Mouse (Mus musculus): Measurements from ENCODE around the gene Fyco1. TPM values are rescaled to one million over a fixed set of nuclear protein-coding genes. Genes with fewer than 3 reads are reported as not detected.
"Not testable (repeated sequence)": the region's sequence is repeated elsewhere in the genome, so short reads cannot be mapped to it uniquely, and the experiment has no call there.

The Fyco1 gene
- total RNA-seq, 2 experiments from 2014 or later: 257 TPM

DNA sequence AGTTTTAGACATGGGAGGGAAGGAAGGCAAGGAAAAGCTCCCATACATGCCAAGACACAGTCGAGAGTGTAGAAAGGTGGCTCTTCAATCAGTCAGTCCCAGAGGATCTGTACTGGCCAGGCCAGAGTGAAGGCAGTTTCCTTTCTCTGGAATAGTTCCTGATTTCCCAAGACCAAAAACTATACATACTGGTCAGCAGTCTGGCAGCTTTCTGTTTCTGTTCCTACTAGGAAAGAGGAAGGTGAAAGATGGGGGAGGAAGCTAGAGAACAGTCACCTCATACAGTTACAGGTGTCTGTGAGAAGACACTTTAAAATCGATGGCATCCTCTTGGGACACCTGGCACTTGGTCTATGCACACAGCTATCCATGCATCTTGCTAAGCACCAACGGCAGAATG lies 36.3 kb downstream of the Fyco1 start:
- DNase-seq: peak in 1 of 2 experiments; percentile 30

DNA sequence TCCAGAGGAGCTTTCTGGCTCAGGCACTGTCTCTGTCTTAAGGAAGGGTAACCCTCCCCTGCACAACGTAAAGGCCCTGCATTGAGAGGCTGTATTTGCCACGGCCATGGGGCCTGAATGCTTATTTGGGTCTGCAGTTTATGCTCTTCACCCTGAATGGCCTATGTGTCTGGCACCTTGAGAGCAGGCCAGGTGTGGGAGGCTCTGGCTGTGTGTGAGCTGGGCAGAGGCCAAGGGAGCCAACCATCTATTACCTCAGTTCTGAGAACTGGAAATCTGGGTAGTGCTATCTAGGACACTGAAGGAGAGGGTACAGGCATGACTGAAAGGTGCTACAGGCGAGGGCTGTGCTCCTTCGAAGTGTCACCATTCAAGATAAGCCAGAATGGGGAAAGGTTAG lies 36.9 kb downstream of the Fyco1 start:
- DNase-seq: peak; percentile 35 to 38

DNA sequence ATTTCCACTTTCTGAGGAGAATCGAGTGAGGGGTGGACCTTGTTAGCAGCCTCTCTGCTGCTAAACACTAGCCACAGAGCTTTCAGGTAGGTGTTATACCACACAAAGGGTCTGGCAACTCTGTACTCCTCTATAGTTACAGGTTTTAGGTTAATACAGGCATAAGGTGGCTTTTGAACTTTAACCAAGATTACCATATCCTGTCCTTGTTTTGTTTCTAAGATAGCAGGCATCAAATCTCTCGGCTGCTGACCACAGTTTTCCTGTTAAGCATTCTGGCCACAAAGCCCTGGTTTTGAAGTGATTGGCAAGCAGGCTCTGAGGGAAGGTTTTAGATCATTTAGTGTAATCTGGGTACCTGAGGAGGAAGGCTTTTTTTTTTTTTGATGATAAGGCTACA lies 37.4 kb downstream of the Fyco1 start:
- DNase-seq: no peak

DNA sequence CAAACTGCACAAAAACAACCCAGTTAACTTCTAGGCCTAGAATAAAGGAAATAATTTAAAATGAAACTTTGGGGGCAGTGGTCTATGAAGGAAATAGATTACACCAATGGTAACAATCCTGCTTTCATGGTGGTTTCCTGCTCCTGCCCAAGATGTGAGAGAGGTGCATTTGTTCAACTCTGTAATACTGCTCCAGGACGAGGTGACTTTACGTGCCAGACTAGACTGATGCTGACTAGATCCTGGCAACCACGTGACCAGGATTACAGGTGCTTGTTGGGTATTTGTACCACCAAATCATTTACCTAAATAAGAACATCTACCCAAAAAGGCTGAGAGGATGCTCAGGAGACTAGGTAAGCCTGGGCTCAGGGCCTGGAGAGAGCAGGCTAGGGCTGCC lies 39.9 kb downstream of the Fyco1 start:
- no peak for DNase-seq

DNA sequence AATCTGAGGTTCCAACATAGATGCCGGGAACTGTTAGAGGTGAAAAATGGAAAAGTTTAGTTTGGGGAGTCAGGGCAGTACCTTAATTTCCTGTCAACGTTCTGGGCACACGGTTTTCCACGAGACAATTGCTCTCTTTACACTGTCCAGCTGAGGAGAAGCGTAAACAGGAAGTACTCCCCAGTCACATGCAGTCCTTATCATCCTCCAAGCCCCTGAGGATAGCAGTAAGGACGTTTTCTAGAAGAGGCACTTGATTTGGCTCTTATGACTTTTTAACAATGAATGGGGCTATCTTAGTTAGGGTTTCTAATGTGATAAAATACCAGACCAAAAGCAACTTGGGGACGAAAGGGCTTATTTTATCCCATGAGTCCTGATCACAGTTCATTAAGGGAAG lies 43.1 kb downstream of the Fyco1 start:
- peak; percentile 38 to 52 for DNase-seq

DNA sequence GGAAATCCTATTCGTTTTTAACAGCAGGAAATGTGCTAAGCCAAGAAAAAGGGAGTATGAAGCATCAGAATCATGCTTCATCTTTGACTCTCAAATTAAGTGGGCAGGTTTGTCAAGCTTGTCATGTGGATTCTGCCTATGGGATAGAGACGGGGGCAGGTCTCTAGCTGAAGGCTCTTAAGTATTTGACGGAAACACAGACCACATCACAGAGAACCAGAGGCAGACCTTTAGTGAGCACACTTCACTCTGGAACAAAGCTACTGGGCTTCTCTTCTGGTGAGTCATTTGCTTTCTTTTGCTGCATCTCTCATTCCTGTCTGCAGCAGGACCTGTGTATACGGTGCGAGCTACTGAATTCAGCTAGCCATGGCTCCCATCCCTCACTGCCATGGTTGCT lies 45.4 kb downstream of the Fyco1 start, which contains the start of gene Cxcr6:
Gene Cxcr6 (plus strand): TSS at position 209 of the 400 bp plus-strand sequence.
- DNase-seq: no peak

DNA sequence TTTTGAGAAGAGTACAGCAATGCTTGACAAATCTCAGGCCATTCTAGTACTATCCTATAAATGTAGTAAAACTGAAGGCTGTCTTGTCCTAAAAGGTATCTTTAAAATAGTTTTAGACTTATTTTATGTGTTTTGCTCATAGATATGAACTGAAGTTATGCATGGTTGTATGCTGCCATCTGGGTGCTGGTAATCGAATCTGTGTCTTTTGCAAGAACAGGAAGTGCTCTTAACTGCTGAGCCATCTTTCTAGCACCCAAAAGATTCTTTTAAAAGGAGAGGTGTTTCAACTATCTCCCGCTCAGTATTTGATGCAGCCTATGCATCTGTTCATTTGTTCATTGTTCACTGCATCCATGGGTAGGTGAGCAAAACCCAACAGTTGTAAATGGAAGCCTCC lies 46.5 kb downstream of the Fyco1 start:
- no peak for DNase-seq

DNA sequence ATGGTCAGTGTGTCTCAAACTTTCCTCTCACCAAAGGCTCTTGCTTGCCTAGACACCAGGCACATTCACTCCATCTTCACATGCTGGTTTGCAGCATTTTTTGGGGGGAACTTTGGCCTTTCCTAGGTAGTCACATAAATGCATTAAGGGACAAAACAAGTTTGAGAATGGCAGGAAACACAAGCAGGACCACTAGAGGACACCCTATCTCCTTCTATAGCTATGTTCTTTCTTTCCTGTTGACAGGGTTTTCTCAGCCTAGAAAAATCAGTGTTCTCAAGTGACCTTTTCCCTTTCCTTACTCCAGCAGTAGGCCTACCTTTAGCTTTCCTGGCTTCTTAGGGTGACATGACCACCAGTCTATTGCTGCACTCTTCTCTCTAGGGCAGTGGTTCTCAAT lies 48.8 kb downstream of the Fyco1 start:
- DNase-seq: no peak

DNA sequence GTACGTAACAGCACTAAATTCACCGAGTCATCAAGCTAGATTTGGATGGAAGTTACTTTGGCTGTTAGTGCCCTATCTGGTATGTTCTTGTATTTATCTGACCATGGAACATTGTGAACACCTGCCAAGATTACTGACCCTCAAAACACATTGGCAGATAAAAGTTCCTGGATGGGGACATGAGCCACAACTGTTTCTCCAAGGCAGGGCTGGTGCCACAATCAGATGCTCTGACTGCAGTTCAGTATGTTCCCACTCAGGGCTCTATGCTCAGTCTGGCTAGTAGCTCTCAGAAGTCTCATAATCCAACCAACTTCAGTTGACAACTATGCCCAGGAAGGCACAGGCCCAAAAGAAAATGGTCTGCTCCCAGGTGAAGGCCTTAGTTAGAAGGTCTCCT lies 49.3 kb downstream of the Fyco1 start:
- DNase-seq: peak in 1 of 2 experiments; percentile 35

DNA sequence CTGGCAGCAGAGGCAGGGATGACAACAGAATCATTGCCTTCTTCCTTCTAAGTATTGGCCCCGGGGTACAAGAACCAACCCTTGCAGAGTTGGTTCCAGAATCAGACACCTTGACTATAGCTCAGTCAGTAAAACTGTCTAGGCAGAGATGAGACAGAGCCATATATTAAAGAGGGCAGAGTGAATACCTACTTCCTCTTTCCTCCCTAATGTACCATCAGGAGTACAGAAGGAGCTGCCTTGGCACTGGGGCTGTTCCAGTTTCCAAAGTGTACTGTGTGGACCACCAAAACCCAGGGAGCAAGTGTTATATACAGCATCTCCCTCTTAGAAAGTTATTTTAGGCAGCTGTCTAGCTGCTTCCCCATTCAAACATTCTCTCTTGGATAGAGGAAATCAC lies 50.2 kb downstream of the Fyco1 start:
- DNase-seq: no peak

DNA sequence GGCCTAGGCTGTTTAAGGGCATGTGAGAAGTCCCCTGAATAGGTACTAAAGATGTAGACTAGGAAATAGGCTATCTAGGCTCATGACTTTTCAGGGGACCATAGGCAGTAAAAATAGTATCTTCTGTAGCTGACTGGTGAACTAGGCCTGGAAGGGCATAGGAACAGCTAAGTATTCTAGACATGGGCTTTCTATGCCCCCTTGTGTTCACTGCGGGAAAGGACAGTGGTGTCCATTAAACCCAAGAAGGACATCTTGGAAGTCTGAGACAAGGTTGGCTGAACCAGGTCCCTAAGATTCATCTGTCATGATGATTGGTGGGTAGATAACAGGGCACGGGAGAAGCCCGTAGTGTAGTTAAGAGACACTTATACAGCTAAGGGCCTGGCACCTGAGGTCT lies 55.5 kb downstream of the Fyco1 start:
- peak; percentile 45 to 70 for DNase-seq

DNA sequence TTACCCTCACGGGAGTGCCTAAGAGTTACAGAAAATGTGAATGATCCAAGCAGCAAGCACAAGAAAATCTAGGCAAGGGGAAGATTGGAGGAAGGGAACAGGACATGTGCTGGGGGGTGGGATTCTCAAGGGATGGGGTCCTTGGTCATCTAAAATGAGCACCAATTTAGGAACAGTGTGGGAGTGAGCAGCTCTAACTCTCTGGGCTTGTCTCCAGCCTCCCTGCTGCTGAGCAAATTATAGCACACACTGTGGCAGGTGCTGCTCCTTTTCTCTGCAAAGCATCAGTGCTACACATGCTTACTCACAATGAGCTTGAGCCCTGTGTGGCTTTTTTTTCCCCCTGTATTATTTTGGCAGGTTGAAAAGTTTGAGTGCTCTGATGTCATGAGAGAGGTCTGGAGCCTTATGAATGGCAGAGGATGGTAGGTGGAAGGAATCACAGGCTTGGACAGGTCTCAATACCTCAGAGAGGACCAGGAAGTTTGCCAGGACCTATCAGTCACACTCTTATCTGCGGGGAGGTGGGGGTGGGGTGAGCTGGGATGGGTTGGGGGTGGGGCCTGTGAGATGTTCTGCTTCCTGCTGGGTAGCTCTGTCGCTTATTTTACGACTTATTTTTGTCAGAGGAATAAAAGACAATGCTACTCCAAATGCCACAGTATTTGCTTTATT lies 62.7 kb downstream of the Fyco1 start:
- DNase-seq: peak; percentile 30 to 32

DNA sequence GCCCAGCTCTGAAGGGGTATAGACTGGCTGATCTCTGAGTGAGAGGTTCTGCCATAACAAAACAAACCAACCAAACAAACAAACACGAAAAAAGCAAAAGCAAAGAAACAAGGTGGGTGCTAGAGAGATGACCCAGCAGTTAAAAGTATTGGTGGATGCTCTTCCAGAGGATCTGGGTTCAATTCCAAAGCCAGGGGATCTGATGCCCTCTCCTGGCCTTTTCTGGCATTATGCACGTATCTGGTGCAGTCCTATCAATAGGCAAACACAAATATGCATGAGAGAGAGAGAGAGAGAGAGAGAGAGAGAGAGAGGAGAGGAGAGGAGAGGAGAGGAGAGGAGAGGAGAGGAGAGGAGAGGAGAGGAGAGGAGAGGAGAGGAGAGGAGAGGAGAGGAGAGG lies 78.4 kb downstream of the Fyco1 start:
- not testable (repeated sequence) for DNase-seq

DNA sequence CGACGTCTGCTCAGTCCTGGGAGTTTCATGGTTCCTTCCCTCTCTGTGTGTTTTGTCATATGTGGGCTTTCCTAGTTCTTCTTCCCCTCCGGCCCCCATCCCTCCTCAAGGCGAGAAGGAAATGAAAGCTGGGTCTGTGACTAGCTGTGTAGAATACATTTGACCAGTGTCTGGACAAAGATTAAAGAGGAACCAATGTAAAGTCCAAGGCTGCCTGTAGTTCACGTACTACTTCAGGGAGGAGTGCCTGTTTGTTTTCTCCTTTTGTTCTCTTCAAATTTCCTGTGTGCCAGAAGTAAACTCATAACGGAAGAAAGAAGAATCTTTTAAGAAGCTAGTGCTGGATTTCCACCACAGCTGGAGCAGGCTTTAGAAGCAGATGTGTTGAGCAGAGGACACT lies 82.2 kb downstream of the Fyco1 start:
- DNase-seq: peak; percentile 16 to 46

DNA sequence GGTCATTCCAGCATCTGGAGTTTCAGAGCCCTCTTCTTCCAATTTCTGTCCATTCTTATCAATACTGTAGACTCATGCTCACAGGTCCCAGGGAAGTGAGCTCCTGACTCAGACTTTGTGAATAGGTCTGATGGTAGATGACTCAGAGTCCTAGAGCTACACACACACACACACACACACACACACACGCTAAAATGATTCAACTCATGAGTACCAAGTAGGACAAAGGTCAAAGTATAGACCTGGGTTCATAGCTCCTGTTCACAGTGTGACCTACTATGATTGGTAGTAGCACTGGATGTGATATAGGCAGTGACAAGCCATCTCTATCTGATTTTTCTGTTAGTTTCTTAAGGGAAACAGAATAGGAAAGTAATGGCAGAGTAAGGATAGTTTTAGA lies 83.3 kb downstream of the Fyco1 start:
- no peak for DNase-seq

DNA sequence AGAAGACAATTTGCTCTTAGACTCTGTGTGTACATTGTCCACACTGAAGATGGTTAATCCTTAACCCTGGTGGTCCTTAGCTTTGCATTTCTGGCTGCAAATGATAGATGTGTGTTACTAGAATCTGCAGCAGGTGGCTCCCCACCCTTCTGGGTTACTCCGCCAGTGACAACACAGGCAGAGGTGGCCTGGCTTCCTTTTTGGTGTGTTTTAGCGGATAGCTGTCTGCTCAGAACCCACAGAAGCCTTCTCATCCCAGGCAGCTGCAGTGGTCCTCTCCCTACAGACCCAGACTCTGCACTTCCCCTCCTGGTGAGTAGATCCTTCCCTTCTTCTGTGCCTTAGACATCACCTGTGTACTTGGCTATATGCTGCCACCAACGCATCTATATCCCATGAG lies 84.7 kb downstream of the Fyco1 start:
- no peak for DNase-seq

DNA sequence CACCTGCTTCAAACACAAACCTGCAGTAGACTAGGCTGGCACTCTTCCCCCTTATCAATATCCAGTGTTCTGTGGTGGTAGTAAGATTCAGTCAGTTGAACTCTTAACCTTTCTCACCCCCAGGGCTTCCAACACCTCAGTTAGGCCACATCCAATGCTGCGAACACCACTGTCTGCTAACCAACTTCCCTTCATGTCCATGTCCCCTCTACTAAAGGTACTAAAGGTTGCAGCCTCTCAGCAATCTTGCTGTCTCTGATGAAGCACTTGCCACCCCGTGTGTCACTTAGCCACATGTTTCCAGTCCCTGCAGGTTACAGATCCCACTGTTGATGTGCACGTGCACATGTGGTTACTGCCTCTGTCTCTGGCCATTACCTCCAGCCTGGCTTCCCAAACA lies 87.9 kb downstream of the Fyco1 start:
- no peak for DNase-seq

DNA sequence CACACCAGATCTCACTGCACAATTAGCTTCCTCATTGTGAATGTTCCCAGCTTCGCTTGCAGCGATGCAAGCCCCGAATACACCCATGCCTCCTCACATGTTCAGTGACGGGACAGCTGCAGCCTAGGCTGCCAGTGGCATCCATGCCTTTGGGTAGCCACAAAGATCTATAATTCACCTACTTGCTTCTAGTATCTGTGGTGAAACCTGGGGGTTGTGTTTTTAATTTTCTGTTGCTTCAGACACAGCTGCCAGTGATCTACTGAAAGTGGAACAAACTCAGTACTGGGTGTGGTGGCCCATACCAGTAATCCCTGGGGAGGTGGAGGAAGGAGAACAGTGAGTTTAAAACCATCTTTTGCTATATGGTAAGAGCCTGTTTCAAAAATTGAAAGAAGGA lies 88.8 kb downstream of the Fyco1 start:
- peak; percentile 42 to 45 for DNase-seq

DNA sequence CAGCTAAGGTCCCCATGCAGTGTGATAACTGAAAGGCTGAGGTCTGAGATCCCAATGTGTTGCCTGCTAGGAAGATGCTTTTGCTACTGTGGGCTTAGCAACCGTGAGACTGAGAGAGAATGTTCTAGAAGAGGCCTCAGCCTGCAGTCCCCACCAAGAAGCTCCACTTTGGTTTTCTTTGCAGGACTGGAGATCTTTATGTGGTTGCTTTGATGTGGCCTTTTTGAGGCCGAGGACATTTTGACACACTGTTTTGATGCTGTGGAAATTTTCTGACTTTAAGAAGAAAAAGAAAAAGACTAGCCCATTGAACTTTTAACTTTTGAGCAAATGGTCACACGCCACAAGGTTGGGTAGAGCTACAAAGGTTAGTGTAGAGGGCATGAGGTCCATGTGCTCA lies 90.9 kb downstream of the Fyco1 start:
- DNase-seq: no peak

DNA sequence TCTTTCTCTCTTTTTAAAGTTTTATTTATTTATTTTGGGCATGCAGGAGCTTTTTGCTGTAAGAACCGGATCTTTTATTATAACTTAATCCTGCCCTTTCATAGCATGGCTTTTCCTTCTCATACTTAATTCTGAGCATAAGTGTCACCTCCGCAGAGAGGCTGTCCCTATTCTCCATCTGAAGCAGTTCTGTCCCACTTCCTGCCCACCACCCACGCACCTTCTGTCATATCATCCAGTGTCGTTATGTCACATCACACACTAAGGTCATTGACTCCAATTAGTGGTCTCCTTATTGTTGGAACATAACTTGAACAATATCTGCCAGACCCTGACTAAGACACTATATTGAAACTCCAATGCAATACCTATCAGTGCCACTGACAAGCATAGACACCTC lies 93.1 kb downstream of the Fyco1 start:
- DNase-seq: no peak

DNA sequence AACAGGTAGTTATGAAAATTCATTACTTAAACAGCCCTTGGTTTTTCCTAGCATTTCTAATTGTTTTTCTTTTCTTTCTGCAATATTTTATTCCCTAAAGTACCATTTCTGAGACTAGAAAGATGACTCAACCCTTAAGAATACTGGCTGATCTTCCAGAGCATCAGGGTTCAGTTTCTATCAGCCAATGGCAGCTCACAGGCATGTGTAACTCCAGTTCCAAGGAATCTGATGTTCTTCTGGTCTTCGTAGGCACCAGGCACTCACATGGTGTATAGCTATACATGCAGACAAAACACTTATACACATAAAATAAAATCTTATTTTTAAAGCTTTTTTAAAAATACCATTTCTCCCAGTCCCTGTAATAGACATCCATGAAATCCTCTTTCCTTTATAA lies 93.5 kb downstream of the Fyco1 start:
- DNase-seq: peak in 1 of 2 experiments; percentile 6

DNA sequence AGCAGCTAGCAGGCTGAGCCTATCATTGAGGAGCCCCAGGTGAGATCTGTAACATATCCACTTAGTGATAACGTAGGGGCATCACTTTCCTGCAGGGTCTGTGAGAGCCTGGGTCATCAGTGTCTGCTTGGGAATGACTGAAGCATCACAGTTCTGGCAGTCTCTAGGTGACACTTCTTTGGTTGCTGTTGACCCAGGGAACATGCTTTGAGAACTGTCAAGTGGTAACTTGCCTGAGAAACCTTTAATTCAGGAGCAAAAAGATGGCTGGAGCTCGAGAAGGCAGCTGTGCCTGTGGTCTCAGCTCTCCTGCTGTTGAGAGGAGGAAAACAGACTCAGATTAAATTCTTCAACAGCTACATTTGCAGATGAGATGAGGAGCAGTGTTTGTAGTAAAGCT lies 94.4 kb downstream of the Fyco1 start:
- DNase-seq: no peak

DNA sequence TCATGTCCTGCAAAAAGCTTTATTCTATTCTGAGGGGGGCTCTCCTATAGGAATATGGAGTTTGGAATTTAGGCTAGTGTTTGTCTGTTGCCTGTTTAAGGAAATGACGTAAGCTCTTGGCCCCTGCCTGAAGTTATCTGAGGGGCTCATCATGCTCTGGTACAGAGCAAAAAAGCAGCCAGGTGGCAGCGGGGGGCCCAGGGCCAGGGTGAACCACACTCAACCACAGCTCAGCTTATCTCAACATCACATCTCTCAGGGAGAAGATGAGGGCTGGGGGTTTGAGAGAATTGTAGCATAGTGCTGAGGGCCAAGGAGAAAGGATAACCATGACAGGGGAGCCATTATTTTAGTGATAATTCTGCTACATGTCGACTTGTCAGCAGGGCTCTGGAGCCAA lies 94.9 kb downstream of the Fyco1 start:
- no peak for DNase-seq

DNA sequence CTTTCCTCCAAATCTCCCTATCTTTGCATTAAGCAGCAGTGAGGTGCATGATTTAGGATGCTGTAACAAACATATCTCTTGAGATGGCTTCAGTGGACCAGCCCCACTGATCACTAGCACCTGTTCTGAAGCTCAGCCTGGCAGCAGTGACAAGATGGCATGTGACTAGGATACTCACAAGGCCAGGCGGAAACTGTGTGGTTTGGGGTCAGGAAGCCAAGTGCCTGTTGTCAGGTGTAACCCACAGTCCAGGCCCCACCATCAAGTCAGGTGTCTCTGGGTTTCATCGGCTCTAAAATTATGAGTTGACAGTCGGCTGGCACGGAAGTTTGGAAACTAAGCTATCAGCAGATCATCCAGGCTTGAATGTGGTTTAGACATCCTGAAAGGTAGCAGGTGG lies 97.4 kb downstream of the Fyco1 start:
- peak in 1 of 2 experiments; percentile 16 for DNase-seq

DNA sequence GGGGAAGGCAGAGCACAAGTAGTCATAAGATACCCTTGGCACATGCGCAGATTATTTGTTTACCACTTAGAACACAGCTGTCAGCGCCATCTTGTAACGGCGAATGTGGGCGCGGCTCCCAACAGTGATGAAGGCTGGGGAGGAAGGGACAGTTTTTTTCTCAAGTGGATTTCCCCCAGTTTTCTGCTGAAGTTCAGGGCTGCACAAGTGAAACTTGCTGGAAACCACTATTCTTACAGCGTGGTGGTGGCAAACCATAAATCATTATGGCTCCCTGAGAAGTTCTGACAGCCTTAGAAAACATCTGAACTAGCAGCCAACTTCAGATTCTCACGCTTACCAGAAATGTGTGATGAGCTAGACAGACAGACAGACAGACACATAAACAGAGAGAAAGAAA lies 102.0 kb downstream of the Fyco1 start:
- not testable (repeated sequence) for DNase-seq
